Mouse (Mus musculus): Measurements from ENCODE around the gene Cfap77. TPM values are rescaled to one million over a fixed set of nuclear protein-coding genes. Genes with fewer than 3 reads are reported as not detected.

Cfap77 gene
- total and polyA plus RNA-seq, 3 experiments: 0.55 to 2.2 (median 0.73) TPM

- Histone ChIP-seq H3K36me3 (replicated peaks) (no peaks in the 10 kb centered on the region), H3K9me3 (replicated peaks) (no peaks in the 10 kb centered on the region), H3K4me1 (ENCODE audit: insufficient read depth, low read depth, low read length) (no peaks in the 10 kb centered on the region), H3K27me3 (ENCODE audit: insufficient read depth, low read length) (peaks cover 21% of the 10 kb centered on the region), H3K4me3 (ENCODE audit: low read depth, low read length) (no peak overlapping the region)
- no peak for ATAC-seq (ENCODE audit: extremely low read depth, insufficient number of reproducible peaks, low FRiP score, poor library complexity, severe bottlenecking)
- TF ChIP-seq POLR2AphosphoS5 (IDR thresholded peaks at IDR 0.05; ENCODE audit: insufficient replicate concordance, low read depth, low read length) (no peak), GATA2 (IDR thresholded peaks at IDR 0.05; ENCODE audit: borderline replicate concordance, low read depth, low read length) (no peak), GATA1 (IDR thresholded peaks at IDR 0.05; ENCODE audit: borderline replicate concordance, low read length) (no peak), CTCF (IDR thresholded peaks at IDR 0.05; ENCODE audit: low read depth, low read length) (no peak), TAL1 (conservative IDR thresholded peaks at IDR 0.05; ENCODE audit: low read depth, low read length) (no peak)
- no peak for DNase-seq (ENCODE audit: low spot score)
Observed at GRCm38 (mm10) chr2:29040594-29041476, 14.0 kb downstream of the Cfap77 start.

GRCm38 (mm10) chr2:29039741-29040140 lies 15.1 kb downstream of the Cfap77 start:
- Histone ChIP-seq H3K4me1 (ENCODE audit: insufficient read depth, low read depth, low read length) (no peaks in the 10 kb centered on the region), H3K4me3 (ENCODE audit: low read depth, low read length) (no peak overlapping the region), H3K27me3 (ENCODE audit: insufficient read depth, low read length) (peaks cover 21% of the 10 kb centered on the region), H3K9me3 (replicated peaks) (no peaks in the 10 kb centered on the region), H3K36me3 (replicated peaks) (no peaks in the 10 kb centered on the region)
- no peak for ATAC-seq (ENCODE audit: extremely low read depth, insufficient number of reproducible peaks, low FRiP score, poor library complexity, severe bottlenecking)
- no peak for DNase-seq (ENCODE audit: low spot score)
- TF ChIP-seq GATA1 (IDR thresholded peaks at IDR 0.05; ENCODE audit: borderline replicate concordance, low read length) (no peak), POLR2AphosphoS5 (IDR thresholded peaks at IDR 0.05; ENCODE audit: insufficient replicate concordance, low read depth, low read length) (no peak), GATA2 (IDR thresholded peaks at IDR 0.05; ENCODE audit: borderline replicate concordance, low read depth, low read length) (no peak), CTCF (IDR thresholded peaks at IDR 0.05; ENCODE audit: low read depth, low read length) (no peak), TAL1 (conservative IDR thresholded peaks at IDR 0.05; ENCODE audit: low read depth, low read length) (no peak)

GRCm38 (mm10) chr2:29035698-29036097 lies 19.2 kb downstream of the Cfap77 start:
- no peak overlapping the region for H3K4me3 ChIP-seq (ENCODE audit: low read depth, low read length)
- H3K36me3 ChIP-seq (replicated peaks): no peaks in the 10 kb centered on the region
- TF ChIP-seq POLR2AphosphoS5 (IDR thresholded peaks at IDR 0.05; ENCODE audit: insufficient replicate concordance, low read depth, low read length) (no peak), CTCF (IDR thresholded peaks at IDR 0.05; ENCODE audit: low read depth, low read length) (no peak), GATA1 (IDR thresholded peaks at IDR 0.05; ENCODE audit: borderline replicate concordance, low read length) (no peak)
- peaks cover 11% of the 10 kb centered on the region for H3K27me3 ChIP-seq (ENCODE audit: insufficient read depth, low read length)
- H3K9me3 ChIP-seq (replicated peaks): no peaks in the 10 kb centered on the region
- ATAC-seq (ENCODE audit: extremely low read depth, insufficient number of reproducible peaks, low FRiP score, poor library complexity, severe bottlenecking): no peak
- DNase-seq (ENCODE audit: low spot score): no peak
- H3K4me1 ChIP-seq (ENCODE audit: insufficient read depth, low read depth, low read length): no peaks in the 10 kb centered on the region

- Histone ChIP-seq H3K36me3 (replicated peaks) (no peaks in the 10 kb centered on the region), H3K9me3 (replicated peaks) (no peaks in the 10 kb centered on the region), H3K4me1 (ENCODE audit: insufficient read depth, low read depth, low read length) (no peaks in the 10 kb centered on the region), H3K27me3 (ENCODE audit: insufficient read depth, low read length) (peaks cover 13% of the 10 kb centered on the region), H3K4me3 (ENCODE audit: low read depth, low read length) (no peak overlapping the region)
- ATAC-seq (ENCODE audit: extremely low read depth, insufficient number of reproducible peaks, low FRiP score, poor library complexity, severe bottlenecking): no peak
- TF ChIP-seq GATA2 (IDR thresholded peaks at IDR 0.05; ENCODE audit: borderline replicate concordance, low read depth, low read length) (no peak), CTCF (IDR thresholded peaks at IDR 0.05; ENCODE audit: low read depth, low read length) (no peak), GATA1 (IDR thresholded peaks at IDR 0.05; ENCODE audit: borderline replicate concordance, low read length) (no peak), POLR2AphosphoS5 (IDR thresholded peaks at IDR 0.05; ENCODE audit: insufficient replicate concordance, low read depth, low read length) (no peak), TAL1 (conservative IDR thresholded peaks at IDR 0.05; ENCODE audit: low read depth, low read length) (no peak)
- no peak for DNase-seq (ENCODE audit: low spot score)
Observed at GRCm38 (mm10) chr2:29034542-29035475, 20.1 kb downstream of the Cfap77 start.

GRCm38 (mm10) chr2:29031951-29032350 lies 22.9 kb downstream of the Cfap77 start:
- Histone ChIP-seq H3K9me3 (replicated peaks) (no peaks in the 10 kb centered on the region), H3K27me3 (ENCODE audit: insufficient read depth, low read length) (peaks cover 12% of the 10 kb centered on the region), H3K4me1 (ENCODE audit: insufficient read depth, low read depth, low read length) (no peaks in the 10 kb centered on the region), H3K4me3 (ENCODE audit: low read depth, low read length) (no peak overlapping the region), H3K36me3 (replicated peaks) (no peaks in the 10 kb centered on the region)
- DNase-seq (ENCODE audit: low spot score) (no peak), ATAC-seq (ENCODE audit: extremely low read depth, insufficient number of reproducible peaks, low FRiP score, poor library complexity, severe bottlenecking) (no peak)
- TF ChIP-seq CTCF (IDR thresholded peaks at IDR 0.05; ENCODE audit: low read depth, low read length): no peak

GRCm38 (mm10) chr2:29030048-29030734 lies 24.7 kb downstream of the Cfap77 start:
- Histone ChIP-seq H3K9me3 (replicated peaks) (no peaks in the 10 kb centered on the region), H3K4me3 (ENCODE audit: low read depth, low read length) (no peak overlapping the region), H3K36me3 (replicated peaks) (no peaks in the 10 kb centered on the region), H3K27me3 (ENCODE audit: insufficient read depth, low read length) (peaks cover 19% of the 10 kb centered on the region), H3K4me1 (ENCODE audit: insufficient read depth, low read depth, low read length) (no peaks in the 10 kb centered on the region)
- DNase-seq (ENCODE audit: low spot score): no peak
- TF ChIP-seq CTCF (IDR thresholded peaks at IDR 0.05; ENCODE audit: low read depth, low read length) (no peak), GATA2 (IDR thresholded peaks at IDR 0.05; ENCODE audit: borderline replicate concordance, low read depth, low read length) (no peak), GATA1 (IDR thresholded peaks at IDR 0.05; ENCODE audit: borderline replicate concordance, low read length) (no peak), TAL1 (conservative IDR thresholded peaks at IDR 0.05; ENCODE audit: low read depth, low read length) (no peak), POLR2AphosphoS5 (IDR thresholded peaks at IDR 0.05; ENCODE audit: insufficient replicate concordance, low read depth, low read length) (no peak)
- no peak for ATAC-seq (ENCODE audit: extremely low read depth, insufficient number of reproducible peaks, low FRiP score, poor library complexity, severe bottlenecking)
